Mouse (Mus musculus) ES-Bruce4 (cell line): ENCODE results near the gene Agtr1b.

ENCODE experiments used
- CTCF ChIP-seq: IDR thresholded peaks from one replicate; pipeline ENCODE4 v1.8.1; 2011; ENCODE audit warnings: low read depth, low read length
- EP300 ChIP-seq: IDR thresholded peaks from 2 replicates; pipeline ENCODE4 v1.6.1; 2011; ENCODE audit warnings: low read depth, low read length; ENCODE audit not compliant: insufficient read depth
- POLR2A ChIP-seq: IDR thresholded peaks from one replicate; pipeline ENCODE4 v1.8.1; 2011; ENCODE audit warnings: low read length; ENCODE audit not compliant: insufficient read depth

GRCm38 (mm10) chr3:20317233-20317632 is 49.7 kb downstream of the Agtr1b start:
- TF ChIP-seq POLR2A = no peak
- no peak for TF ChIP-seq EP300
- no peak for TF ChIP-seq CTCF
